Comparison of ENCODE assay signal across 14 mouse cellular contexts in genomic region chr17:28475593-28476325, GRCm38 (mm10). TPM values are rescaled to one million over a fixed set of nuclear protein-coding genes. Genes with fewer than 3 reads are reported as not detected.
DNase-seq lines count a peak whose midpoint lies in the region; ATAC-seq and TF ChIP-seq lines count a peak whose summit lies in the region.
"Had no signal": no experiment of that assay in that cellular context is flagged by ENCODE, and none has a peak within 500 bp of the region (broad histone marks: within the 10 kb centered on the region; RNA-seq: fewer than 3 reads in every experiment).

No protein-coding gene starts in this region.

- no peak overlapping the region for H3K4me2 ChIP-seq in intestine, postnatal 0 days (replicated peaks; ENCODE audit: low read depth)
- no peak overlapping the region for H3K4me2 ChIP-seq in intestine, embryonic 16.5 days (ENCODE audit: low read depth, low read length)
- H3K4me2 ChIP-seq: hindbrain, embryonic 15.5 days; liver, embryonic 13.5 days had no signal

- TF ChIP-seq POLR2A in thymus, adult 2 months (IDR thresholded peaks at IDR 0.05; ENCODE audit: control insufficient read depth, extremely low read depth, insufficient read depth, low read length, poor library complexity): no peak
- no peak for TF ChIP-seq POLR2A in brain, embryonic 14.5 days (IDR thresholded peaks at IDR 0.05; ENCODE audit: borderline replicate concordance, extremely low read depth, insufficient read depth, insufficient read length, poor library complexity, severe bottlenecking)

- peak; percentile 48 for DNase-seq in thymus, postnatal 0 days (ENCODE audit: low spot score)
- DNase-seq in thymus, adult 2 months: no peak
- no peak for DNase-seq in brain, embryonic 14.5 days (ENCODE audit: low read depth)
- DNase-seq in embryonic facial prominence, embryonic 10.5 days (ENCODE audit: low spot score): no peak
- no peak for DNase-seq in frontal cortex, adult 2 months (ENCODE audit: extremely low spot score in 1 of 2, low spot score in 1 of 2)
- DNase-seq: adrenal gland, postnatal 10 days; liver, embryonic 13.5 days had no signal

- WGBS in intestine, postnatal 0 days: 72% methylated on average over 3 of the region's 3 CpGs
- 68% methylated on average over 3 of the region's 3 CpGs for whole genome bisulfite sequencing in intestine, embryonic 16.5 days
- 70% methylated on average over 3 of the region's 3 CpGs for WGBS in thymus, adult 2 months
- 87% methylated on average over 3 of the region's 3 CpGs for WGBS in embryonic facial prominence, embryonic 10.5 days

- H3K4me3 ChIP-seq in intestine, postnatal 0 days (ENCODE audit: low read depth, low read length): no peak overlapping the region
- no peak overlapping the region for H3K4me3 ChIP-seq in intestine, embryonic 16.5 days (ENCODE audit: low read length)
- no peak overlapping the region for H3K4me3 ChIP-seq in thymus, adult 2 months (ENCODE audit: control insufficient read depth, insufficient read depth, low read length)
- H3K4me3 ChIP-seq in embryonic facial prominence, embryonic 10.5 days: no peak overlapping the region
- H3K4me3 ChIP-seq: hindbrain, embryonic 15.5 days; liver, embryonic 13.5 days; megakaryocyte, embryonic 14.5 days had no signal

- H3K27ac ChIP-seq in intestine, postnatal 0 days (ENCODE audit: low read depth, low read length): no peak overlapping the region
- H3K27ac ChIP-seq in intestine, embryonic 16.5 days (ENCODE audit: low read length): no peak overlapping the region
- H3K27ac ChIP-seq in thymus, adult 2 months (ENCODE audit: control insufficient read depth, insufficient read depth, low read length): no peak overlapping the region
- H3K27ac ChIP-seq in embryonic facial prominence, embryonic 10.5 days (replicated peaks): no peak overlapping the region
- H3K27ac ChIP-seq: hindbrain, embryonic 15.5 days; liver, embryonic 13.5 days had no signal

- no peaks in the 10 kb centered on the region for H3K27me3 ChIP-seq in intestine, postnatal 0 days (replicated peaks; ENCODE audit: control insufficient read depth, insufficient read depth, low read length)
- no peaks in the 10 kb centered on the region for H3K27me3 ChIP-seq in intestine, embryonic 16.5 days (replicated peaks; ENCODE audit: control insufficient read depth, insufficient read depth, low read length)
- H3K27me3 ChIP-seq in thymus, adult 2 months (ENCODE audit: control insufficient read depth, insufficient read depth, low read length): no peaks in the 10 kb centered on the region
- H3K27me3 ChIP-seq in embryonic facial prominence, embryonic 10.5 days (replicated peaks; ENCODE audit: low read depth, poor library complexity, severe bottlenecking): no peaks in the 10 kb centered on the region
- H3K27me3 ChIP-seq: hindbrain, embryonic 15.5 days; liver, embryonic 13.5 days; megakaryocyte, embryonic 14.5 days had no signal

- H3K4me1 ChIP-seq in intestine, postnatal 0 days (replicated peaks; ENCODE audit: control insufficient read depth, insufficient read depth, low read length): no peaks in the 10 kb centered on the region
- H3K4me1 ChIP-seq in intestine, embryonic 16.5 days (ENCODE audit: control insufficient read depth, insufficient read depth, low read length): peaks cover 4% of the 10 kb centered on the region; the same call in 1 of the 2 replicates
- H3K4me1 ChIP-seq in thymus, adult 2 months (replicated peaks; ENCODE audit: control insufficient read depth, insufficient read depth, low read length): peaks cover 34% of the 10 kb centered on the region
- H3K4me1 ChIP-seq in embryonic facial prominence, embryonic 10.5 days: peaks cover 32% of the 10 kb centered on the region
- H3K4me1 ChIP-seq: hindbrain, embryonic 15.5 days had no signal

- H3K9me3 ChIP-seq in intestine, postnatal 0 days (ENCODE audit: control insufficient read depth): no peaks in the 10 kb centered on the region
- no peaks in the 10 kb centered on the region for H3K9me3 ChIP-seq in intestine, embryonic 16.5 days (ENCODE audit: control insufficient read depth, low read length)
- H3K9me3 ChIP-seq in embryonic facial prominence, embryonic 10.5 days: no peaks in the 10 kb centered on the region
- H3K9me3 ChIP-seq: hindbrain, embryonic 15.5 days; liver, embryonic 13.5 days; megakaryocyte, embryonic 14.5 days had no signal

- TF ChIP-seq CTCF in intestine, postnatal 0 days (IDR thresholded peaks at IDR 0.05; ENCODE audit: low read depth): peak; percentile 65
- no peak for TF ChIP-seq CTCF in thymus, adult 2 months (IDR thresholded peaks at IDR 0.05; ENCODE audit: borderline replicate concordance, control insufficient read depth, extremely low read depth, insufficient read depth, low read length, poor library complexity)
- peak; percentile 3; the same call in 1 of the 2 replicates for TF ChIP-seq CTCF in brain, embryonic 14.5 days (IDR thresholded peaks at IDR 0.05; ENCODE audit: borderline replicate concordance, extremely low read depth, insufficient read depth, insufficient read length)

- no peaks in the 10 kb centered on the region for H3K36me3 ChIP-seq in intestine, postnatal 0 days (ENCODE audit: control insufficient read depth, insufficient read depth)
- H3K36me3 ChIP-seq in intestine, embryonic 16.5 days (ENCODE audit: control insufficient read depth, insufficient read depth, low read length): no peaks in the 10 kb centered on the region
- H3K36me3 ChIP-seq in thymus, adult 2 months (ENCODE audit: control insufficient read depth, insufficient read depth, low read length): no peaks in the 10 kb centered on the region
- peaks cover 9% of the 10 kb centered on the region for H3K36me3 ChIP-seq in embryonic facial prominence, embryonic 10.5 days (replicated peaks)
- H3K36me3 ChIP-seq: hindbrain, embryonic 15.5 days; liver, embryonic 13.5 days had no signal

- no peak for ATAC-seq in intestine, postnatal 0 days
- no peak for ATAC-seq in intestine, embryonic 16.5 days

- no peak overlapping the region for H3K9ac ChIP-seq in intestine, postnatal 0 days (ENCODE audit: low read depth, low read length)
- H3K9ac ChIP-seq in intestine, embryonic 16.5 days (ENCODE audit: low read depth, low read length): no peak overlapping the region
- H3K9ac ChIP-seq: hindbrain, embryonic 15.5 days; liver, embryonic 13.5 days had no signal

RNA-seq across cellular contexts. Expression of gene Fkbp5, which starts 41.6 kb away (rescaled TPM):
- 9.7 and 10.1 TPM in 2 replicates for polyA plus RNA-seq in intestine, postnatal 0 days (2015; fragmentation: Nextera tagmentation; extraction: Ambion mirVana)
- polyA plus RNA-seq in intestine, embryonic 16.5 days (2015; fragmentation: Nextera tagmentation; extraction: Ambion mirVana): 22.0 and 27.3 TPM in 2 replicates
- 121 and 124 TPM in 2 replicates for polyA plus RNA-seq in thymus, postnatal 0 days (2015; fragmentation: Nextera tagmentation; extraction: Ambion mirVana)
- 157 and 179 TPM in 2 replicates for polyA plus RNA-seq in thymus, adult 2 months (2012; rRNA removed)
- 27.9 and 34.3 TPM in 2 replicates for polyA plus RNA-seq in brain, embryonic 14.5 days (2012; rRNA removed)
- polyA plus RNA-seq in embryonic facial prominence, embryonic 10.5 days (2016; fragmentation: Nextera tagmentation; extraction: Ambion mirVana): 32.0 and 32.8 TPM in 2 replicates
- polyA plus RNA-seq in frontal cortex, adult 2 months (2012; rRNA removed): 16.3 and 18.9 TPM in 2 replicates

RNA-seq across cellular contexts. Expression of gene Armc12, which starts 54.8 kb away (rescaled TPM):
- polyA plus RNA-seq in intestine, postnatal 0 days (2015; fragmentation: Nextera tagmentation; extraction: Ambion mirVana): not detected in 2 replicates
- polyA plus RNA-seq in intestine, embryonic 16.5 days (2015; fragmentation: Nextera tagmentation; extraction: Ambion mirVana): not detected in 2 replicates
- polyA plus RNA-seq in thymus, postnatal 0 days (2015; fragmentation: Nextera tagmentation; extraction: Ambion mirVana): not detected in 2 replicates
- polyA plus RNA-seq in thymus, adult 2 months (2012; rRNA removed): 0.33 and 0.58 TPM in 2 replicates
- polyA plus RNA-seq in brain, embryonic 14.5 days (2012; rRNA removed): 0.05 and 0.09 TPM in 2 replicates
- not detected in 2 replicates for polyA plus RNA-seq in embryonic facial prominence, embryonic 10.5 days (2016; fragmentation: Nextera tagmentation; extraction: Ambion mirVana)
- not detected in 2 replicates for polyA plus RNA-seq in frontal cortex, adult 2 months (2012; rRNA removed)
- polyA plus RNA-seq: cortical plate, adult 2 months; heart, embryonic 14.5 days; hindbrain, embryonic 15.5 days; kidney, embryonic 16.5 days; liver, embryonic 13.5 days had no signal
